Mouse (Mus musculus) thymus, adult 2 months (tissue): ENCODE data around the gene Wdr63.

Experiments
- CTCF ChIP-seq: fragments of 200-500 bp; IDR thresholded peaks from 2 replicates; pipeline ENCODE4 v1.5.1; 2012; ENCODE audit warnings: mild to moderate bottlenecking, control low read depth, low read length, moderate library complexity, borderline replicate concordance; ENCODE audit not compliant: control insufficient read depth, poor library complexity, insufficient read depth; ENCODE audit errors: extremely low read depth
- POLR2A ChIP-seq: fragments of 200-500 bp; IDR thresholded peaks from 2 replicates; pipeline ENCODE4 v1.6.1; 2012; ENCODE audit warnings: mild to moderate bottlenecking, low read length, control low read depth, moderate library complexity; ENCODE audit not compliant: control insufficient read depth, poor library complexity, insufficient read depth; ENCODE audit errors: extremely low read depth

DNA sequence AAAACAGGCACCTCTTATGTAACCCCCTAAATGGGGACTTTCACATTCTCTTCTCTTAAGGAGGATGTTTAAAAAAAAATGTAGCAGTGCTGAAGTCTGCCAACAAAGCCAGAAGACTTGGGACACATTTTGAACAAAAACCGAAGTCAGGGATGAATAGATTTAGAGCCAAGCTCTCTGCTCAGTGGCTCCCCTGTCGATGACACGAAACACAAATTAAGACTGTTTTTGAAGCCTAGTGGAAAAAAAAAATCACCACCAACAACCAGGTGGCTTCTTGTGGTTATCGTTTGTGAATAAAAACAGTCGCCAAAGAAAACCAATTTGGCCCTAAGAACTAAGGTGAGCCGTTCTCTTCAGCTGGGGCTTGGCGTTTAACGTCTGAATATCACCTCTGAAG is 44.4 kb upstream of the Wdr63 start:
- TF ChIP-seq CTCF: no peak
- TF ChIP-seq POLR2A: no peak
